In genomic region chr14:79308364-79308763, GRCm38 (mm10) we compare ENCODE assay signal across 21 mouse cellular contexts. TPM values are rescaled to one million over a fixed set of nuclear protein-coding genes. Genes with fewer than 3 reads are reported as not detected.
DNase-seq lines count a peak whose midpoint lies in the region; ATAC-seq and TF ChIP-seq lines count a peak whose summit lies in the region.
"Had no signal": no experiment of that assay in that cellular context is flagged by ENCODE, and none has a peak within 500 bp of the region (broad histone marks: within the 10 kb centered on the region; RNA-seq: fewer than 3 reads in every experiment).

No protein-coding gene starts in this region.

- H3K9me3 ChIP-seq in hindbrain, embryonic 16.5 days (ENCODE audit: control insufficient read depth, low read length): no peaks in the 10 kb centered on the region
- H3K9me3 ChIP-seq in hindbrain, embryonic 11.5 days (ENCODE audit: control insufficient read depth, low read length): no peaks in the 10 kb centered on the region
- H3K9me3 ChIP-seq in forebrain, embryonic 10.5 days: no peaks in the 10 kb centered on the region
- no peaks in the 10 kb centered on the region for H3K9me3 ChIP-seq in forebrain, embryonic 16.5 days (ENCODE audit: control insufficient read depth, low read length)
- H3K9me3 ChIP-seq in midbrain, embryonic 13.5 days: no peaks in the 10 kb centered on the region
- H3K9me3 ChIP-seq in kidney, embryonic 15.5 days (replicated peaks): no peaks in the 10 kb centered on the region
- H3K9me3 ChIP-seq: embryonic facial prominence, embryonic 15.5 days; heart, embryonic 12.5 days; hindbrain, embryonic 13.5 days; limb, embryonic 13.5 days; lung, embryonic 15.5 days had no signal

- H3K36me3 ChIP-seq in hindbrain, embryonic 16.5 days (ENCODE audit: control insufficient read depth, insufficient read depth, low read length): no peaks in the 10 kb centered on the region
- H3K36me3 ChIP-seq in hindbrain, embryonic 11.5 days (ENCODE audit: control insufficient read depth, insufficient read depth, low read length): no peaks in the 10 kb centered on the region
- H3K36me3 ChIP-seq in forebrain, embryonic 10.5 days (replicated peaks): no peaks in the 10 kb centered on the region
- H3K36me3 ChIP-seq in forebrain, embryonic 16.5 days (ENCODE audit: control insufficient read depth, insufficient read depth): no peaks in the 10 kb centered on the region
- no peaks in the 10 kb centered on the region for H3K36me3 ChIP-seq in midbrain, embryonic 13.5 days
- H3K36me3 ChIP-seq in kidney, embryonic 15.5 days: no peaks in the 10 kb centered on the region
- H3K36me3 ChIP-seq: embryonic facial prominence, embryonic 15.5 days; heart, embryonic 12.5 days; hindbrain, embryonic 13.5 days; limb, embryonic 13.5 days; lung, embryonic 15.5 days had no signal

- H3K4me2 ChIP-seq in hindbrain, embryonic 16.5 days (ENCODE audit: low read length): no peak overlapping the region
- H3K4me2 ChIP-seq in hindbrain, embryonic 11.5 days (replicated peaks; ENCODE audit: low read depth, low read length): no peak overlapping the region
- no peak overlapping the region for H3K4me2 ChIP-seq in forebrain, embryonic 16.5 days (ENCODE audit: low read length)
- no peak overlapping the region for H3K4me2 ChIP-seq in midbrain, embryonic 13.5 days (replicated peaks)
- H3K4me2 ChIP-seq in kidney, embryonic 15.5 days: no peak overlapping the region
- H3K4me2 ChIP-seq: embryonic facial prominence, embryonic 15.5 days; heart, embryonic 12.5 days; hindbrain, embryonic 13.5 days; limb, embryonic 13.5 days; lung, embryonic 15.5 days had no signal

- no peak overlapping the region for H3K4me3 ChIP-seq in hindbrain, embryonic 16.5 days (ENCODE audit: low read length)
- H3K4me3 ChIP-seq in hindbrain, embryonic 11.5 days (ENCODE audit: low read depth, low read length): no peak overlapping the region
- no peak overlapping the region for H3K4me3 ChIP-seq in forebrain, embryonic 10.5 days
- no peak overlapping the region for H3K4me3 ChIP-seq in forebrain, embryonic 16.5 days (replicated peaks; ENCODE audit: low read length)
- no peak overlapping the region for H3K4me3 ChIP-seq in midbrain, embryonic 13.5 days (replicated peaks)
- H3K4me3 ChIP-seq in kidney, embryonic 15.5 days (replicated peaks): no peak overlapping the region
- no peak overlapping the region for H3K4me3 ChIP-seq in cerebellum, adult 2 months (replicated peaks; ENCODE audit: insufficient read depth, low read depth, low read length)
- H3K4me3 ChIP-seq: embryonic facial prominence, embryonic 15.5 days; heart, embryonic 12.5 days; hindbrain, embryonic 13.5 days; limb, embryonic 13.5 days; lung, embryonic 15.5 days had no signal

- H3K27me3 ChIP-seq in hindbrain, embryonic 16.5 days (replicated peaks; ENCODE audit: control insufficient read depth, insufficient read depth, low read length): no peaks in the 10 kb centered on the region
- H3K27me3 ChIP-seq in hindbrain, embryonic 11.5 days (ENCODE audit: control insufficient read depth, insufficient read depth, low read length): no peaks in the 10 kb centered on the region
- peaks cover 18% of the 10 kb centered on the region for H3K27me3 ChIP-seq in forebrain, embryonic 10.5 days (ENCODE audit: poor library complexity, severe bottlenecking)
- H3K27me3 ChIP-seq in forebrain, embryonic 16.5 days (replicated peaks; ENCODE audit: control insufficient read depth, insufficient read depth, low read length): no peaks in the 10 kb centered on the region
- H3K27me3 ChIP-seq in midbrain, embryonic 13.5 days: peaks cover 20% of the 10 kb centered on the region
- H3K27me3 ChIP-seq in kidney, embryonic 15.5 days: peaks cover 3% of the 10 kb centered on the region; the same call in 1 of the 2 replicates
- no peaks in the 10 kb centered on the region for H3K27me3 ChIP-seq in cerebellum, adult 2 months (ENCODE audit: control insufficient read depth, insufficient read depth, low read length)
- H3K27me3 ChIP-seq: embryonic facial prominence, embryonic 15.5 days; heart, embryonic 12.5 days; lung, embryonic 15.5 days had no signal

- WGBS in hindbrain, embryonic 16.5 days: 8% methylated on average over 4 of the region's 4 CpGs
- 12% methylated on average over 4 of the region's 4 CpGs for WGBS in hindbrain, embryonic 11.5 days
- WGBS in forebrain, embryonic 10.5 days: 22% methylated on average over 4 of the region's 4 CpGs
- WGBS in forebrain, embryonic 16.5 days: 8% methylated on average over 4 of the region's 4 CpGs
- 4% methylated on average over 4 of the region's 4 CpGs for WGBS in midbrain, embryonic 13.5 days
- 44% methylated on average over 4 of the region's 4 CpGs for WGBS in kidney, embryonic 15.5 days
- 7% methylated on average over 4 of the region's 4 CpGs for WGBS in cerebellum, adult 2 months

- TF ChIP-seq POLR2A in cerebellum, adult 2 months (IDR thresholded peaks at IDR 0.05; ENCODE audit: borderline replicate concordance, insufficient read depth, low read length): no peak

- no peak overlapping the region for H3K9ac ChIP-seq in hindbrain, embryonic 16.5 days (ENCODE audit: low read depth, low read length)
- no peak overlapping the region for H3K9ac ChIP-seq in hindbrain, embryonic 11.5 days (ENCODE audit: low read depth, low read length)
- H3K9ac ChIP-seq in forebrain, embryonic 16.5 days (replicated peaks; ENCODE audit: low read depth, low read length): no peak overlapping the region
- H3K9ac ChIP-seq in midbrain, embryonic 13.5 days (replicated peaks): no peak overlapping the region
- no peak overlapping the region for H3K9ac ChIP-seq in kidney, embryonic 15.5 days
- H3K9ac ChIP-seq: embryonic facial prominence, embryonic 15.5 days; heart, embryonic 12.5 days; hindbrain, embryonic 13.5 days; limb, embryonic 13.5 days; lung, embryonic 15.5 days had no signal

- no peak for DNase-seq in hindbrain, embryonic 11.5 days (ENCODE audit: low spot score)
- DNase-seq in forebrain, embryonic 10.5 days (ENCODE audit: extremely low spot score, low spot score): no peak
- DNase-seq in cerebellum, adult 2 months: no peak
- DNase-seq: cerebellum, adult 9-10 months; heart, postnatal 14 days; kidney, postnatal 4 days; layer of hippocampus, adult 9-11 months; right cerebral cortex, postnatal 4 days had no signal

- H3K4me1 ChIP-seq in hindbrain, embryonic 16.5 days (ENCODE audit: control insufficient read depth, insufficient read depth, low read depth, low read length): no peaks in the 10 kb centered on the region
- no peaks in the 10 kb centered on the region for H3K4me1 ChIP-seq in hindbrain, embryonic 11.5 days (replicated peaks; ENCODE audit: control insufficient read depth, insufficient read depth, low read length)
- H3K4me1 ChIP-seq in forebrain, embryonic 10.5 days: peaks cover 30% of the 10 kb centered on the region
- H3K4me1 ChIP-seq in forebrain, embryonic 16.5 days (replicated peaks; ENCODE audit: control insufficient read depth, insufficient read depth, low read length): peaks cover 5% of the 10 kb centered on the region
- H3K4me1 ChIP-seq in midbrain, embryonic 13.5 days (replicated peaks): peaks cover 8% of the 10 kb centered on the region
- no peaks in the 10 kb centered on the region for H3K4me1 ChIP-seq in kidney, embryonic 15.5 days
- H3K4me1 ChIP-seq in cerebellum, adult 2 months (ENCODE audit: control insufficient read depth, insufficient read depth, low read length): peaks cover 5% of the 10 kb centered on the region

- TF ChIP-seq CTCF in cerebellum, adult 2 months (IDR thresholded peaks at IDR 0.05; ENCODE audit: borderline replicate concordance, insufficient read depth, low read depth, low read length): no peak

- no peak overlapping the region for H3K27ac ChIP-seq in hindbrain, embryonic 16.5 days (ENCODE audit: low read depth, low read length)
- no peak overlapping the region for H3K27ac ChIP-seq in hindbrain, embryonic 11.5 days (ENCODE audit: low read depth, low read length)
- peak overlapping the region; percentile 36 for H3K27ac ChIP-seq in forebrain, embryonic 10.5 days
- no peak overlapping the region for H3K27ac ChIP-seq in forebrain, embryonic 16.5 days (ENCODE audit: low read length)
- H3K27ac ChIP-seq in midbrain, embryonic 13.5 days: no peak overlapping the region
- H3K27ac ChIP-seq in kidney, embryonic 15.5 days: no peak overlapping the region
- no peak overlapping the region for H3K27ac ChIP-seq in cerebellum, adult 2 months (ENCODE audit: insufficient read depth, low read length)
- H3K27ac ChIP-seq: embryonic facial prominence, embryonic 15.5 days; hindbrain, embryonic 13.5 days; limb, embryonic 13.5 days; lung, embryonic 15.5 days; macrophage; stomach, postnatal 0 days had no signal

- ATAC-seq in hindbrain, embryonic 16.5 days: 0 out of 2 replicates have a peak, but pooled peaks have one; percentile 52
- ATAC-seq in hindbrain, embryonic 11.5 days (ENCODE audit: low FRiP score): no peak
- peak; percentile 43; the same call in 1 of the 2 replicates for ATAC-seq in forebrain, embryonic 16.5 days
- ATAC-seq in midbrain, embryonic 13.5 days: 0 out of 2 replicates have a peak, but pooled peaks have one; percentile 34
- ATAC-seq in CD4-positive, CD25-positive, alpha-beta regulatory T cell, adult 4 months: no peak
- ATAC-seq in kidney, embryonic 15.5 days (replicated peaks; ENCODE audit: low FRiP score): no peak
- ATAC-seq: intestine, embryonic 16.5 days had no signal

RNA-seq across cellular contexts. Expression of gene Rgcc, which starts 6.9 kb away (rescaled TPM):
- polyA plus RNA-seq in hindbrain, embryonic 16.5 days (2015; fragmentation: Nextera tagmentation; extraction: Ambion mirVana): 49.0 and 59.3 TPM in 2 replicates
- 33.0 and 41.9 TPM in 2 replicates for polyA plus RNA-seq in hindbrain, embryonic 11.5 days (2014; fragmentation: Nextera tagmentation; extraction: Ambion mirVana)
- polyA plus RNA-seq in forebrain, embryonic 10.5 days (2016; fragmentation: Nextera tagmentation; extraction: Ambion mirVana): 52.1 and 60.1 TPM in 2 replicates
- 58.0 and 62.8 TPM in 2 replicates for polyA plus RNA-seq in forebrain, embryonic 16.5 days (2015; fragmentation: Nextera tagmentation; extraction: Ambion mirVana)
- 10.4 and 13.7 TPM in 2 replicates for polyA plus RNA-seq in midbrain, embryonic 13.5 days (2015; fragmentation: Nextera tagmentation; extraction: Ambion mirVana)
- polyA plus RNA-seq in CD4-positive, CD25-positive, alpha-beta regulatory T cell, adult 4 months (2017; shearing (Covaris generic)): 10 to 100 TPM; 20.3 to 29.3 TPM
- 28.7 and 29.7 TPM in 2 replicates for polyA plus RNA-seq in kidney, embryonic 15.5 days (2015; fragmentation: Nextera tagmentation; extraction: Ambion mirVana)
- 41.5 and 45.1 TPM in 2 replicates for polyA plus RNA-seq in cerebellum, adult 2 months (2012; rRNA removed)

Comparison
In these comparisons a context has a peak if more than half of its experiments do, and no peak if none do; other contexts are left out.
1. ATAC-seq: peak in hindbrain, embryonic 16.5 days (single experiment), forebrain, embryonic 16.5 days (single experiment) and midbrain, embryonic 13.5 days (single experiment); none in hindbrain, embryonic 11.5 days (single experiment), CD4-positive, CD25-positive, alpha-beta regulatory T cell, adult 4 months (single experiment) and kidney, embryonic 15.5 days (single experiment).